Mouse (Mus musculus): ENCODE measurements at regions not wholly inside any gene's neighbourhood (a gene's known extent, or its start where the extent isn't known, plus 50 kb on each side); places are given as distances from the start of the nearest gene placed in this dataset.
"Not testable (repeated sequence)": the region's sequence is repeated elsewhere in the genome, so short reads cannot be mapped to it uniquely, and the experiment has no call there.

DNA sequence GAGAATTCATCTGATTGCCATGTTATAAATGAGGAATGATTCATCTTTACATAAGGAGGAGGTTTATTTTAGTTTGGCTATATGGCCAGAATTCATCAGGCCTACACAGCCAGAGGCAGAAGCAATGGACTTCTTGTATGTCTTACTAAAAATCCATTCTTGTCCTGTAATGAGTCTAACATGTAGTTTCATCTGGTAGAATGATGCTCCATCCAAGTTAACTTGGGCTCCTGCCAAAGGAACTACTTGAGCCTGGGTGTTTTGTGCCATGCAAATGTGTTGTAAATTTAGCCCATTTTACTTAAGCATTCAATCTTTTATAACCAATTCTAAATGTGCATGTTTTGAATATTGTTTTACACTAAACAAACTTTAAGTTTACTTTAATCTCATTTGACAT is 462.9 kb upstream of the Pom121l12 start:
- DNase-seq (ENCODE audit: low spot score in 2 of 2) = no peak

DNA sequence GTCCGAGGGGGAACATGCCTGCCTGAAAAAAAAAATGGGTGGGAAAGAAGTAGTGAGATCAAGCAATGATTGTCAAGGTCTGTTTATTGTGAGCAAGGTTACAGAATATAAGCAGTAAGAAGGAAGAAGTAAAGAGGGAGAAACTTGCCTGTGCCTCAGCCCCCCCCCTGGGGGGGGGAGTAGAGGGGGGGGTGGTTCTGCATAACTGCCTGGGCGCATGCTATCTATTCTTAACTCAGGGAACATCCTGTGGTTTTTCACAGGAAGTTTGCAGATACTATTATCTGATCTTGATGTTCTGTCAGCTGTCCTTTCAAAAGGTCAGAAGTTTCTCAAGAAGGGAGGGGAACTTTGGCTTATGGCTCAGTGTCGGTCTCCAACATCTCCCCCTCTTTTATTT is 456.7 kb upstream of the Pom121l12 start:
- not testable (repeated sequence) for DNase-seq (ENCODE audit: low spot score in 2 of 2)

DNA sequence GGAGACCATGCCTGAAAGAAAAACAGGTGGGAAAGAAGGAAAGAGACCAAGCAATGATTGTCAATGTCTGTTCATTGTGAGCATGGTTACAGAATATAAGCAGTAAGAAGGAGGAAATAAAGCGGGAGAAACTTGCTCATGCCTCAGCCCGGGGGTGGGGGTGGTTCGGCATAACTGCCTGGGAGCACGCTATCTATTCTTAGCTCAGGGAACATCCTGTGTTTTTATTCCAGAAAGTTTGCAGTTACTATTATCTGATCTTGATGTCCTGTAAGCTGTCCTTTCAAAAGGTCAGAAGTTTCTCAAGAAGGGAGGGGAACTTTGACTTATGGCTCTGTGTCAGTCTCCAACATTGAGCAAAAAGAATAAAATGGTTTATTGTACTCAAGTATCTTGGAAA is 451.4 kb upstream of the Pom121l12 start:
- no peak for DNase-seq (ENCODE audit: low spot score in 2 of 2)

DNA sequence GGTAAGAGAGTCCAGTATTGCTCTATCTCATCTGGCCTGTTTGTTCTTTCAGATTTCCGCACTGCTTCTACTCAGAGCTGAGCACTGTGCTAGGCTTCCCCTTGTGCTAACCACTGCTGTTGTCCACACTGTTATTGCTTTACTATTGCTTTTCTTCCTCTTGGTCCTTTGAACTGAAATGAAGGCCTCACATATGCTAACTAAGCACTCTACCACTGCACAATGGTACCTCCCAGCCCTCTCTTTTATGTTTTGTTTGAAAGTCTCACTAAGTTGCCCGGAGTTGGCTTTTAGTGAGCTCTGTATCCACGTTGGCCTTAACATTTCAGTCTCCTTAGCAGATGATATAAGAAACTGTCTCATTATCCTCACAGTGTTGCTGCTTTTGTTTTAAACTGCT is 439.7 kb upstream of the Pom121l12 start:
- no peak for DNase-seq (ENCODE audit: low spot score in 2 of 2)

DNA sequence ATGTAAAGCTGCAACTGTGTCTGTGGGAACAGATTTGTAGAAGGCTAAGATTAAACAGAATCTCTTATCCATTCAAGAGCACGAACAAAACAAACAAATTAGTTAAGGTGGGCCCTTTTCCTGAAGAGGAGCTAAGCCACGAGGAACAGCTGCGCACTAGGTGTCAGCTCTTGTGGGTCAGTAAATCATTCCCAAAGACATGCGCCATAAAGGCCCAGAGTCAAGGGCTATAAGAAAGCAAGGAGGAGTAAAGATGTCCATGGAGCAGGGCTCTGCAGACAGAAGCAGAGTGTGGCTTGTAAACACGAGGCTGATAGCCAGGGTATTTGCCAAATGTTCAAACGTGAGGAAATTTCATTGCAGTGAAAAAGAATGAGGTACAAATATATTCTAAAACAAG is 429.6 kb upstream of the Pom121l12 start:
- DNase-seq (ENCODE audit: low spot score in 2 of 2) = peak in 1 of 2 experiments; percentile 2

DNA sequence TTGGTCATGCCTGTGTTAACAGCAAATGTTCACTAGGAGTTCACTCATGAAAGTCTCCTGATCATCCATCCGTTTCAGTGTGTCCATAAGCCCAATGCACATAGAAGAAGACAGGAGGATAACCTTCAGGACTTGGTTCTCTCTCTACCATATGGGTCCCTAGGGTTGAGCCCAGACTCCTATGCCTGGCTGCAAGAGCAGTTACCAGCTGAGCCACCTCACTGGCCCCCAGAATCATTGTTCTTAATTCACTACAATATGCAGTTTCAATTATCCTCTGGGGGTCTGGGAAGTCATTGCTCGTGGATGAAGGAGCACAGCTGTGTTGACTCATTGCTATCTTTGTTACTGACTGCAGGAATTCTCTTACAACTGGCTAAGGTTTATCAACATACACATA is 424.5 kb upstream of the Pom121l12 start:
- no peak for DNase-seq (ENCODE audit: low spot score in 2 of 2)

DNA sequence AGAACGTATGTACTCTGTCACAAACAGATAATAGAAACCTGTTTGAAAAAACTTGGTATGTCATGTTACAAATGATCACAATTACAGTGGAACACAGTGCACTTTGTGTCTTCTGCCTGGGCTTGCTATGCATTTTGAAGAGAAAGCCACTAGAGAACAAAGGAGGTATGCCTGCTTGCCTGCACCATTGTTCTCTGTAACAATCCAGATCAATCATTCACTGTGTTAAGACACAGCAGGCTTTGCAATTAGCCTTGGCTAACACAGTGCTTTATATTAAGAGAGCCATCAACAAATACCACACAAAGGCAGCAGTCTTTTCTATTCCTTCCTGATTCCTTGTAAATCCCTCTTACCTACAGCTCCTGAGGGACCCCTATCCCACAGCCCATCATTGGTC is 417.1 kb upstream of the Pom121l12 start:
- no peak for DNase-seq (ENCODE audit: low spot score in 2 of 2)

DNA sequence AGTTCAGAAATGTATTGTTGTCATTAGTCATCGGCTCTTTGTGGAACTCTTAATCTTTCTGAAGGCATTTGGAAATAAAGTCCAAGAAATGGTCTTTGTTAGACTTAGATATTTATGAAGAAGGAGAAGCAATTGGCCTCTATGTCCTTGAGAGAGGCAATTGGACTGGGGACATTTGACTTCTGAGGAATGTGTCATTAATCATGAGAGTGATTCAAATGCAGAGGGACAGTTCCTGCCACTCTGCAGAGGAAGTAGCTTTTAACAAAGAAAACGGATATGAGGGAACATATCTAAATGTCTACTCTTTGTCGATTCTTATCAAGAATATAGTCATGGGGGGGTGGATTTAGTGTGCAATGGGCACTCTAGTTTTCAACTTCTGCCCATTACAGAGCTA is 416.6 kb upstream of the Pom121l12 start:
- DNase-seq (ENCODE audit: low spot score in 2 of 2) = no peak

DNA sequence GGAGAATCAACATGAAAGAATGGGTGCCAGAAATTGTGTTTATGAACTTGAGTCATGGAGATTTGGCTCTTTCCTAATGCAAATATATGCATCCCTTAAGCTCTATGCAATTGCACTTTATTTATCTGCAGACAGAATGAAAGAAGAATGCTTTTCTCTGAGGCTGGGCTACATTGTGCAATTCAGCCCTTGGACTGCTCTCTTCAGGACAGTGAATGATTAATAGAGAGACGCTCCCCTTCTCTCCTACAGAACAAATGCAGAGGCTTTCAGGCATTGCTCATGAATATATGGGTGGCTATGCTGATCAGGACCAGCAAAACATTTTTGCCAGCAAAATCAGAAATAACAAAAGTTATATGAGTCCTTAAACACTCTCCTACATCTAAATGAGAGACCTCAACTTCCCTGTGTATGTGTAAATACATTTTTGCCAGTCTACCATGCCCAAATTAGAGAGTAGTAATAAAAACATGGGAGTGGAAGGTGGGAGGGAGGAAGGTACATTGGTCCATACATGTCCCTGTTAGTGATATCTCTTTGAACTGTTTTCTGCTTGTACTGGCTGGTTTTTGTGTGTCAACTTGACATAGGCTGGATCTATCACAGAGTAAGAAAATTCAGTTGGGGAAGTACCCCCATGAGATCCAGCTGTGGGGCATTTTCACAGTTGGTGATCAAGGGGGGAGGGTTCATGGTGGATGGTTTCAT is 415.7 kb upstream of the Pom121l12 start:
- DNase-seq (ENCODE audit: low spot score in 2 of 2) = no peak

DNA sequence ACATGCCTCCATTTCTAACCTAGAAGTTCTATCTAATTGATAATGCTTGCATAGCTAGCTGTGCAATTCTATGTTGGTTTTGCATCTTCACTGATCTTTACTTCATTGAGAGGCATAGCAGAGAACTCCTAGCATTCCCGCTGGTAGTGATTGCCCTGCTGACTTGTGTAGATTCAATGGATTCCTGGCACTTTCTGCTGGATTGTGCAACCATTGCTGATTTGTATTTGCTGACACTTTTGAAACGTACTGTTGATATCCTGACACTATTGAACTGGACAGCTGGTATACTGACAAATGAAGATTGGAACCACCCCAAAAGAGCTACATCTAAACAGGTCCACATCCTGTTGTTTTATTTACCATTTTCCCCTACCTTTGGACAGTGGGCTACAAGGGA is 404.0 kb upstream of the Pom121l12 start:
- no peak for DNase-seq (ENCODE audit: low spot score in 2 of 2)
